Mouse (Mus musculus): ENCODE data around the gene Ciz1.

The Ciz1 gene

GRCm38 (mm10) chr2:32418430-32419151 lies 66.5 kb downstream of the Ciz1 start:
- DNase-seq (ENCODE audit: low spot score): no peak

DNA sequence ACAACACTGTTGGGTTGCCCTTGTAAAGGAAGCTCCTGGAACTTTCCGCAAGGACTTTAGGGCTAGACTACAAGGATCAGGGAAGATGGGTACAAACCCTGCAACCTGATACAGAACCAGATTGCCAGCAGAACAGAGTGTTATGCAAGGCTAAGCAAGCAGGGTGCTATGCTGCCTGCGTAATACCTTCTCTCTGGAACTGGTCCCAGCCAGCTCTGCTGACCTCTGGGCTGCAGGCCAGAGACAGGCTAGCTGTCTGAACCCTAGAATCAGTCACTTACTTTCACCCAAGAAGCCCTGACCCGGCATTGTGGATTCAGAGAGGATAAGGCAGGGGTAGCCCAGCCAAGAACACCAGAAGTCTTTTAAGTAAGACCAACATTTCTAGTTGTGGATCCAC lies 67.2 kb downstream of the Ciz1 start:
- DNase-seq (ENCODE audit: low spot score): no peak

GRCm38 (mm10) chr2:32420066-32420608 lies 68.0 kb downstream of the Ciz1 start:
- DNase-seq (ENCODE audit: low spot score): no peak

GRCm38 (mm10) chr2:32420647-32421046 lies 68.5 kb downstream of the Ciz1 start:
- DNase-seq (ENCODE audit: low spot score): no peak

GRCm38 (mm10) chr2:32421851-32422251 lies 69.7 kb downstream of the Ciz1 start:
- no peak for DNase-seq (ENCODE audit: low spot score)

- DNase-seq (ENCODE audit: low spot score): peak; percentile 60
These were observed 71.6 kb downstream of the Ciz1 start for GRCm38 (mm10) chr2:32423481-32424331.

DNA sequence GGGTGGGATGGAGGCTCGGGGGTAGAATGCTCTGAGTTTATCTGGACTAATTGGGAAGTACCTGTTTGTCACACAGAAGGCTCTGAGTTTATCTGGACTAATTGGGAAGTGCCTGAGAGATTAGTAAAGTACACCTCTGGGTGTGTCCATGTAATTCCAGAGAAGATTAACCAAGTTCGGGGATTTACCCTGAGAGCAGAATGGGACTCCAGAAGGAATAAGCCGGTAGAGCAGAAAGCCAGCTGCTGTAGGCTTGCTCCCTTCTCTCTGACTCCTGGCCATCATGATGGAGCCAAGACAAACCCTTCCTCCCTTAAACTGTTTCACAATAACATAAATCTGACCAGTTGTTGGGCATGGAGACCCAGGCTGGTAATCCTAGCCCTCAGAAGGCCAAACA lies 72.7 kb downstream of the Ciz1 start:
- no peak for DNase-seq (ENCODE audit: low spot score)

DNA sequence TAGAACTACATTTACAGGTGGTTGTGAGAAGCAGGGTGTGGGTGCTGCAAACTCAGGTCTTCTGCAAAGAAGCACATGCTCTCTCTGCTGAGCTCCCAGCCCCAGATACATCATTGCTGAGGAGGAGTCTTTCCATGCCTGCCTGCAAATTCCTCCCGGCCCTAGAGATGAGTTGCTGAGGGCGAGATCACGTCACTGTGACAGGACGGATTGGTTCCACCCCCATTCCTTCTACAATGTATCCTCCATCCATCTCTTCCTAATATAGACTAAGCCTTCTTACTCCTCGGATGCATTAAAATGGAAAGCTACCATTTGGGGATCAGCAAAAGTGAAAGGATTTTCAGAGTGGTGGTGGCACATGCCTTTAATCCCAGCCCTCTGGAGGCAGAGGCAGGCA lies 73.4 kb downstream of the Ciz1 start:
- DNase-seq (ENCODE audit: low spot score): no peak

- DNase-seq (ENCODE audit: low spot score): no peak
These were observed 74.0 kb downstream of the Ciz1 start for GRCm38 (mm10) chr2:32426141-32426540.

DNA sequence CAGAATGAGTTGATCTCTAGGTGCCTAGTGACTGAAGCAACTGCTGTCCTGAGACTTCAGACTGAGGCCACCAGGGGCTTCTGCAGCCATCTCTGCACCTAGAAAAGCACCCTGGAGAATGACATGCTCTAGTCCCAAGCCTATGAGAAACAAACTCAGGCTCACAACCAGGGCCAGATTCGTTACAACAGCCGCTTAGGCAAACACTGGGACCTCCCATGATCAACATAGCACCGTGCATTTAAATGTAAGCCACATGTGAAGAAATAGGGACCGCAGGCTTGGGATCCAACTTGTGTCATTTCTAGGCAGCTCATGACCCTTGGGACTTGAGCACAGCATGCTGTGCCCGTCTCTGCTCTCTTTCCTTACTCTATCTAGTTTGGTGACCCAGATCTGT lies 75.6 kb downstream of the Ciz1 start:
- DNase-seq (ENCODE audit: low spot score): no peak

DNA sequence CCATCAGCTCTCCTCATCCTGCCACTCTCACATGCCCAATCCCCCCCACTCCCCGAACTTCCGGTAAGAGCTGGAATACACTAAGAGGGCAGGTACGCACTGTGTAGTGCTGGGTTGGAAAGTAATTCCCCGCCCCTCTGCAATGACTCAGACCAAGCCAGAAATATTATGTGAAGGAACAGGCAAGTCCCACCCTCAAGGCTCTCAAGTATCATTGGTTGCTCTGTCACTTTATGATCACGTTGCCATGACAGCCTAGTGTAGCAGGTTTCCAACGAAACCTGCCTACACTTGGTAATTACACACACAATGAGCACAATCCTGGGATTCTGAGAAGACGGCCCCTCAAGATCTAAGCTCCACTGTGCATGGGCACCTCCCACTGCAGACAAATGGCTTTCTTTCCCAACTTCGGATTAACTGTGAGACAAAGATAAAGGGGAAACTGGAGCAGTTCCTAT lies 76.2 kb downstream of the Ciz1 start:
- DNase-seq (ENCODE audit: low spot score): peak; percentile 39

- no peak for DNase-seq (ENCODE audit: low spot score)
These were observed 77.2 kb downstream of the Ciz1 start for GRCm38 (mm10) chr2:32429215-32429891.

Measured in urinary bladder, postnatal 25 days (tissue).